Mouse (Mus musculus) olfactory bulb, adult 2 months (tissue): ENCODE data around the gene Pias4.

Source experiments
- CTCF ChIP-seq: fragments of 200-500 bp; IDR thresholded peaks from 2 replicates; pipeline ENCODE4 v1.5.1; 2012; ENCODE audit warnings: low read depth, mild to moderate bottlenecking, low read length, moderate library complexity; ENCODE audit not compliant: insufficient read depth
- POLR2A ChIP-seq: fragments of 200-500 bp; IDR thresholded peaks from 2 replicates; pipeline ENCODE4 v1.6.1; 2012; ENCODE audit warnings: mild to moderate bottlenecking, low read depth, low read length, moderate library complexity; ENCODE audit not compliant: insufficient read depth

- TF ChIP-seq CTCF (no peak), POLR2A (no peak)
Observed at GRCm38 (mm10) chr10:81178927-81179326, 11.2 kb upstream of the Pias4 start.
